Mouse (Mus musculus) cerebellum, postnatal 25 days (tissue): Measurements from ENCODE around the gene Cfap99.
A peak's percentile ranks its signal among the peaks of the same experiment; 100 is the strongest.

Experiments
- DNase-seq, 2 experiments: peaks; one replicate each; pipeline ENCODE4 v3.0.0; 2021; ENCODE audit warnings: mixed read lengths in 2 of 2

Cfap99 gene

GRCm38 (mm10) chr5:34334081-34334480, 45.7 kb downstream of the Cfap99 start:
- DNase-seq, result no peak

DNA sequence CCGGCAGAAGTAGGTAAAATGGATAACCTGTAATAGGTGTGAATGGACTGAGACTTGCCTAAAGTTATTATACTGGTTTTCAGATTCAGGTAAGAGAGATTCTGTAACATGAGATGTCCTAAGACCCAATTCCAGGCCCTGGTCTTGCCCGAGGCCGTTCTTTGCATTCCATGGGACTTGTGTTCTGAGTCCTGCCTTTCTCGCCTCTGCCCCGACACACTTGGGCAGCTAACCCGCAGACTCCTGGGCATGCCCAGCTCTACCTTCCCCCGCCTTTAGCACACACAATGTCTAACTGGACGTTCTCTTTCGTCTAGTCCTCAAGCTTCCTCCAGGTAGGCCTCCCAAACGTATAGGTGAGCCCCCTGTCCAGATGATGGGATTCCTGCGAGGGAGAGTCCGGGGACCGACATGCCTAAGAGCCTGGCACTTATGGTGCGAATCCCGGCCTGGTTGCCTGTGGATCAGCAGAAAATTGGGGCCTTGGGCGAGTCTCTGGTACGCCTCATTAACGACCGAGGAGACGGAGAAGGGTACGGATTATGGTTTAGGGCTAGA, 47.2 kb downstream of the Cfap99 start:
- DNase-seq, result no peak

GRCm38 (mm10) chr5:34336097-34336774, 47.8 kb downstream of the Cfap99 start, which contains the start of gene Rnf4:
Gene Rnf4 (plus strand): TSS chr5:34336289.
- peak; percentile 97 to 99 for DNase-seq

GRCm38 (mm10) chr5:34336775-34337450, 48.5 kb downstream of the Cfap99 start:
- DNase-seq, result peak; percentile 39 to 58

- no peak for DNase-seq
Measured at GRCm38 (mm10) chr5:34340246-34340645, 51.8 kb downstream of the Cfap99 start.

DNA sequence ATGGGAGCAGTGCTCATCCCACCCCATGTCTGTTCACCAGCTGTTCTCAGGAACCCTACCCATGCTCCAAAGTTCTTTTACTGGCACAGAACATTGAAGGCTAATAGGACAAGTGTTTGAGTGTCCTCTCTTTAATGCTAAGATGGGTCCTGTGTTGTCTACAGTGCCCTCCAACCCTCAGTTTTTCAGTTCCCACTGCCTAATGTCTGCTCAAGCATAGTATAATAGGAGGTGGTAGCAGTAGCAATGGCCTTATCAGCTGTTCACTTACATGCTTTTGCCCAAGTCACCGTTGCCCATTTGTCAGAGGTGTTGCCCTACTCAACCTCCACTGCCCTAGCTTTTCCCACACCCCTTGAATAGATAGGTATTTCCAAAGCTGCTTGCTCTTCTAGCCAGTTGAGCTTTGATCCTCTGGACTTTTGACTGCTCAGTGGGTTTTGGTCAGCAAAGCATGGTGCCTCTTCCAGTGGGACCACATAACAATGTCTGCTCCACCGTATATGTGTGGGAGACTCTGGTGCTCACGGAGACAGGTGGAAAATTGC, 63.8 kb downstream of the Cfap99 start:
- DNase-seq, result no peak

DNA sequence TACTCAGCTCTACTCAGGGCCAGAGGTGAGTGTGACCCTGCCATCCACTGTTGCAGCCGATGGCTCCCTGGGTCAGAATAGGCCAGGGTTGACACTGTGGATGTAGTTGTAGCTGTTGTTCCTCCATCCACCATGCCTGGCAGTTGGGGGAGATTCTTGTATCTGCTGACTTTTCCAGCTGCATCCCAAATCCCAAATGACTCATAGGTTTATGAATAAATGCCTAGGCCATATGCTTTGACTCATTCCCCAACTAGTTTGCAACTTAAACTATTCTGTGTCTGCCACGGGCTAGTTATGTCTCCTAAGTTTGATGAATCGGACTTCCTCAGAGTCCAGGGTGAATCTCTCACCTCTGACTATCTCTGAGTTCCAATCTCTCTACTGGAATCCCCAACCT, 71.9 kb downstream of the Cfap99 start:
- no peak for DNase-seq

- no peak for DNase-seq
Measured at GRCm38 (mm10) chr5:34363115-34363514, 74.7 kb downstream of the Cfap99 start.

GRCm38 (mm10) chr5:34368551-34369290, 80.3 kb downstream of the Cfap99 start:
- DNase-seq, result peak in 1 of 2 experiments; percentile 16

GRCm38 (mm10) chr5:34369341-34370021, 81.1 kb downstream of the Cfap99 start, which contains the start of gene Fam193a:
Gene Fam193a (plus strand): TSS chr5:34369933.
- DNase-seq, result peak; percentile 98 to 99

- DNase-seq, result peak; percentile 64 to 78
Measured at GRCm38 (mm10) chr5:34370022-34370823, 81.8 kb downstream of the Cfap99 start.

DNA sequence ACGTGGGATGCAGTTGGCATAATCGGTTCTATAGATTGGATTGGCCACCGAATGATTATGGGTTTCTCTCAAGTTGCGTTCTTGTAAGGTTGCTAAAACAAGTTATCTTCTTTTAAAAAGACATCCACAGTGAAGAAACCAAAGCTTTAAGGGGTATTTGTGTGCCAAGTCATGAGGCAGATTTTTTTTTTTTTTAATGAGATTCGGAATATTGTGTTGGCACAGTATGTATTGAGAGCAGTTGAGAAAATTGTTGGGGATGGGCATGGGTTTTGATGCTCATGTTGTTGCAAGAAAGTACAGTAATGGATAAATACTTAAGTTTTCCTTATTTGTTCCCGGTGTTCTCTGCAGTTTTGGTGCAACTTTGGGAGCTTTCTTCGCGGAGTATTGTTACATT, 82.4 kb downstream of the Cfap99 start:
- no peak for DNase-seq

DNA sequence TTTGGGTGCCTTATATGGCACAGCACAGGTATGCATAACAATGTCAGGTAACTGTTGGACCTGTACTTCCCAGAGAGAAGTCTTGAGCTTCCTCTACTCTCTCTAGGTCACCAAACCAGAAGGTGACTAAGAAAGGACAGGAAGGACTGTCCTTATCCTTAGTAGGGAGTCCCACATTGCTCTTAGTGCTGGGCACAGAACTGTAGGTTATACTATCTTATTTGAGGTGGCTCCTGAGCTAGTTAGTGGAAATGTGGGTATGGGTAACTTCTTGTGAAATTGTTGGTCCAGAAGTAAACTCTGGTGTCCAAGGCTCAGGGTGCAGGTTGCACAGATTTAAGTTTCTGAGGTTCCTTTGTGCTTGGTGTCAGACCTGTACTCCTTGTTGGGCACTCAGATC, 83.7 kb downstream of the Cfap99 start:
- DNase-seq, result no peak

DNA sequence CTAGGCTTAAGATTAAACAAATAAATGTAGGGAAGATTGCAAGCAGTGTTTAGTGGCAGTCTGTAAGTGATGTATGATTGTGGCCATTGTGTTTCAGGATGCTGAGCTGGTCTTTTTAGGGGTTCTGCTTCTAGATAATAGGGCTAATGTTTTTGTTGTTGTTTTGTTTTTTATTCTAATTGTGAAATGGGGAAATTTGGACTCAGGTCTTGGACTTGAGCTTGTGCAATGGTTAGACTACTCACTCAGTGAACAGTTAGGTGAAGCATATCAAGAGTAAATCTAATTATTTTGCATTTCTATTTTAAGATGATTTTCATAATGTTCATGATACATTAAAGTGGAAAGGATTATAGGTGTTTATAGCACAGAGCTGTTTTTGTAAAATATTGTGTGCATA, 84.1 kb downstream of the Cfap99 start:
- no peak for DNase-seq
